Mouse (Mus musculus) limb, embryonic 12.5 days (tissue): ENCODE results near the gene Hoxc13. TPM values are rescaled to one million over a fixed set of nuclear protein-coding genes. Genes with fewer than 3 reads are reported as not detected.

Experiments
- ATAC-seq: fragments of 200-750 bp; cut with Nextera tagmentation; 2 replicates; pipeline ENCODE4 v1.8.0; 2017; ENCODE audit warnings: low read depth, moderate TSS enrichment; ENCODE audit not compliant: insufficient number of reproducible peaks, insufficient read depth, low FRiP score, low TSS enrichment
- H3K27ac ChIP-seq: fragments of 300-500 bp; sonication (generic); 2 replicates; pipeline ENCODE4 v1.5.1; 2016; ENCODE audit warnings: mild to moderate bottlenecking, moderate library complexity
- H3K27me3 ChIP-seq: fragments of 300-500 bp; sonication (generic); 2 replicates; pipeline ENCODE4 v1.6.1; 2016; ENCODE audit warnings: mild to moderate bottlenecking, moderate library complexity
- H3K36me3 ChIP-seq: fragments of 300-500 bp; sonication (generic); 2 replicates; pipeline ENCODE4 v1.6.1; 2016; ENCODE audit warnings: mild to moderate bottlenecking, moderate library complexity
- H3K4me1 ChIP-seq: fragments of 300-500 bp; sonication (generic); replicated peaks from 2 replicates; pipeline ENCODE4 v1.6.1; 2016
- H3K4me2 ChIP-seq: fragments of 300-500 bp; sonication (generic); 2 replicates; pipeline ENCODE4 v1.6.1; 2016; ENCODE audit warnings: mild to moderate bottlenecking, moderate library complexity
- H3K4me3 ChIP-seq: fragments of 300-500 bp; sonication (generic); replicated peaks from 2 replicates; pipeline ENCODE4 v1.5.1; 2016; ENCODE audit warnings: mild to moderate bottlenecking
- H3K9ac ChIP-seq: fragments of 300-500 bp; sonication (generic); replicated peaks from 2 replicates; pipeline ENCODE4 v1.6.1; 2016; ENCODE audit warnings: mild to moderate bottlenecking, moderate library complexity
- H3K9me3 ChIP-seq: fragments of 300-500 bp; sonication (generic); 2 replicates; pipeline ENCODE4 v1.6.1; 2016; ENCODE audit warnings: mild to moderate bottlenecking, moderate library complexity
- whole genome bisulfite sequencing: fragments of 180-500 bp; shearing (Covaris S2); methylation state at CpG from one replicate; pipeline ENCODE4 v1.1.7; 2016; 5-methylcytosine and 5-hydroxymethylcytosine counted together
- polyA plus RNA-seq: library from polyadenylated mRNA; unstranded; fragments of >200 nt; fragmentation: Nextera tagmentation; extraction: Ambion mirVana; gene quantifications from 2 replicates; pipeline ENCODE4 v1.2.1, GENCODE M21; 2016

The Hoxc13 gene
- polyA plus RNA-seq, 1 experiment from 2014 or later, result 5.0 TPM

GRCm38 (mm10) chr15:102954192-102955006 is 33.5 kb downstream of the Hoxc13 start, which contains the start of gene Hoxc11:
TSS of gene Hoxc11 (plus strand) at chr15:102954427.
- under 1% methylated on average over 56 of the region's 57 CpGs for WGBS
- no peaks in the 10 kb centered on the region for H3K9me3 ChIP-seq
- peak within 1 kb of the TSS; percentile 81 for H3K9ac ChIP-seq
- H3K27ac ChIP-seq, result peak within 1 kb of the TSS; percentile 89
- H3K36me3 ChIP-seq, result no peaks in the 10 kb centered on the region
- H3K4me2 ChIP-seq, result peak within 1 kb of the TSS; percentile 60
- H3K27me3 ChIP-seq, result peaks cover 87% of the 10 kb centered on the region
- peak within 1 kb of the TSS; percentile 55 for H3K4me3 ChIP-seq
- no peak for ATAC-seq
- peaks cover 68% of the 10 kb centered on the region for H3K4me1 ChIP-seq

- Histone ChIP-seq H3K9ac (peak overlapping the region; percentile 81), H3K4me3 (peak overlapping the region; percentile 55), H3K36me3 (no peaks in the 10 kb centered on the region), H3K4me2 (peak overlapping the region; percentile 60), H3K9me3 (no peaks in the 10 kb centered on the region), H3K27ac (peak overlapping the region; percentile 89), H3K4me1 (peaks cover 71% of the 10 kb centered on the region), H3K27me3 (peaks cover 87% of the 10 kb centered on the region)
- no peak for ATAC-seq
- WGBS, result under 1% methylated on average over 28 of the region's 28 CpGs
Observed at GRCm38 (mm10) chr15:102955007-102955382, 34.1 kb downstream of the Hoxc13 start.

- Histone ChIP-seq H3K4me1 (peaks cover 71% of the 10 kb centered on the region), H3K27ac (peak overlapping the region; percentile 89), H3K9me3 (no peaks in the 10 kb centered on the region), H3K9ac (peak overlapping the region; percentile 81), H3K36me3 (no peaks in the 10 kb centered on the region), H3K4me2 (peak overlapping the region; percentile 60), H3K27me3 (peaks cover 87% of the 10 kb centered on the region), H3K4me3 (peak overlapping the region; percentile 55)
- no peak for ATAC-seq
- WGBS, result 1% methylated on average over 40 of the region's 40 CpGs
Observed at GRCm38 (mm10) chr15:102955833-102956640, 35.1 kb downstream of the Hoxc13 start.

- WGBS, result 2% methylated on average over 12 of the region's 12 CpGs
- Histone ChIP-seq H3K27me3 (peaks cover 87% of the 10 kb centered on the region), H3K4me3 (peak overlapping the region; percentile 55), H3K4me1 (peaks cover 74% of the 10 kb centered on the region), H3K9ac (peak overlapping the region; percentile 81), H3K9me3 (no peaks in the 10 kb centered on the region), H3K36me3 (no peaks in the 10 kb centered on the region), H3K4me2 (peak overlapping the region; percentile 60), H3K27ac (peak overlapping the region; percentile 89)
- ATAC-seq, result no peak
Observed at GRCm38 (mm10) chr15:102956906-102957305, 36.0 kb downstream of the Hoxc13 start.

- H3K4me1 ChIP-seq, result peaks cover 70% of the 10 kb centered on the region
- H3K27me3 ChIP-seq, result peaks cover 81% of the 10 kb centered on the region
- H3K9me3 ChIP-seq, result no peaks in the 10 kb centered on the region
- H3K27ac ChIP-seq, result peak overlapping the region; percentile 91
- H3K4me3 ChIP-seq, result peak overlapping the region; percentile 26
- peak overlapping the region; percentile 48 for H3K9ac ChIP-seq
- WGBS, result under 1% methylated on average over 13 of the region's 13 CpGs
- no peaks in the 10 kb centered on the region for H3K36me3 ChIP-seq
- H3K4me2 ChIP-seq, result peak overlapping the region; percentile 56
- ATAC-seq, result peak; percentile 74
Observed at GRCm38 (mm10) chr15:102959663-102960191, 38.8 kb downstream of the Hoxc13 start.

- Histone ChIP-seq H3K4me1 (peaks cover 59% of the 10 kb centered on the region), H3K27ac (peak overlapping the region; percentile 91), H3K9ac (peak overlapping the region; percentile 40), H3K36me3 (no peaks in the 10 kb centered on the region), H3K27me3 (peaks cover 83% of the 10 kb centered on the region), H3K4me2 (peak overlapping the region; percentile 56), H3K9me3 (no peaks in the 10 kb centered on the region), H3K4me3 (peak overlapping the region; percentile 21)
- WGBS, result 2% methylated on average over 6 of the region's 6 CpGs
- ATAC-seq, result no peak
Observed at GRCm38 (mm10) chr15:102961728-102962127, 40.8 kb downstream of the Hoxc13 start.

- Histone ChIP-seq H3K4me1 (peaks cover 56% of the 10 kb centered on the region), H3K9me3 (no peaks in the 10 kb centered on the region), H3K4me2 (peak overlapping the region; percentile 61), H3K9ac (peak overlapping the region; percentile 62), H3K36me3 (no peaks in the 10 kb centered on the region), H3K4me3 (peak overlapping the region; percentile 42), H3K27me3 (peaks cover 83% of the 10 kb centered on the region), H3K27ac (peak overlapping the region; percentile 85)
- WGBS, result 1% methylated on average over 13 of the region's 13 CpGs
- ATAC-seq, result no peak
Observed at GRCm38 (mm10) chr15:102962492-102962891, 41.6 kb downstream of the Hoxc13 start.

GRCm38 (mm10) chr15:102963259-102963658 is 42.4 kb downstream of the Hoxc13 start:
- Histone ChIP-seq H3K9me3 (no peaks in the 10 kb centered on the region), H3K9ac (peak overlapping the region; percentile 62), H3K4me3 (peak overlapping the region; percentile 42), H3K4me2 (peak overlapping the region; percentile 61), H3K36me3 (no peaks in the 10 kb centered on the region), H3K27me3 (peaks cover 81% of the 10 kb centered on the region), H3K27ac (peak overlapping the region; percentile 85), H3K4me1 (peaks cover 49% of the 10 kb centered on the region)
- 3% methylated on average over 8 of the region's 8 CpGs for WGBS
- no peak for ATAC-seq

GRCm38 (mm10) chr15:102963671-102964640 is 43.1 kb downstream of the Hoxc13 start:
- peaks cover 42% of the 10 kb centered on the region for H3K4me1 ChIP-seq

More at GRCm38 (mm10) chr15:102963671-102964640, 43.1 kb downstream of the Hoxc13 start:
- H3K9ac ChIP-seq, result peak overlapping the region; percentile 62
- H3K36me3 ChIP-seq, result no peaks in the 10 kb centered on the region
- peaks cover 86% of the 10 kb centered on the region for H3K27me3 ChIP-seq
- 1% methylated on average over 28 of the region's 28 CpGs for WGBS
- peak overlapping the region; percentile 61 for H3K4me2 ChIP-seq
- no peak for ATAC-seq
- H3K9me3 ChIP-seq, result no peaks in the 10 kb centered on the region
- H3K27ac ChIP-seq, result peak overlapping the region; percentile 85
- peak overlapping the region; percentile 42 for H3K4me3 ChIP-seq
